Mouse (Mus musculus) midbrain, embryonic 15.5 days (tissue): ENCODE data around the gene Aldh3b2. TPM values are rescaled to one million over a fixed set of nuclear protein-coding genes. Genes with fewer than 3 reads are reported as not detected.

Source experiments
- polyA plus RNA-seq: library from polyadenylated mRNA; unstranded; fragments of >200 nt; fragmentation: Nextera tagmentation; extraction: Ambion mirVana; gene quantifications from 2 replicates; pipeline ENCODE4 v1.2.1, GENCODE M21; 2015

Gene Aldh3b2
- polyA plus RNA-seq, 1 experiment from 2014 or later: 0.67 TPM

Other genes with a start within 250 kb of the Aldh3b2 start
- 51.9 and 59.9 TPM in 2 replicates for gene Kmt5b, start 204.9 kb upstream of the Aldh3b2 start, polyA plus RNA-seq
- 65.6 and 66.3 TPM in 2 replicates for gene Chka, start 120.6 kb upstream of the Aldh3b2 start, polyA plus RNA-seq
- gene Tcirg1, start 65.2 kb upstream of the Aldh3b2 start, polyA plus RNA-seq: 12.7 and 14.6 TPM in 2 replicates
- gene Ndufs8, start 59.6 kb upstream of the Aldh3b2 start, polyA plus RNA-seq: 246 and 258 TPM in 2 replicates
- 1.9 TPM in 2 replicates for gene Aldh3b1, start 42.5 kb upstream of the Aldh3b2 start, polyA plus RNA-seq
- gene Unc93b1, start 37.1 kb upstream of the Aldh3b2 start, polyA plus RNA-seq: 11.7 and 11.8 TPM in 2 replicates
- not detected in 2 replicates for gene Aldh3b3, start 13.7 kb upstream of the Aldh3b2 start, polyA plus RNA-seq
- 1.7 and 2.2 TPM in 2 replicates for gene Acy3, start 14.2 kb downstream of the Aldh3b2 start, polyA plus RNA-seq
- gene Tbx10, start 20.4 kb downstream of the Aldh3b2 start, polyA plus RNA-seq: not detected in 2 replicates
- 30.6 and 33.4 TPM in 2 replicates for gene Nudt8, start 28.3 kb downstream of the Aldh3b2 start, polyA plus RNA-seq
- gene Gm49405, start 28.3 kb downstream of the Aldh3b2 start, polyA plus RNA-seq: 6.5 and 8.3 TPM in 2 replicates
- gene Doc2g, start 31.0 kb downstream of the Aldh3b2 start, polyA plus RNA-seq: 8.4 and 12.1 TPM in 2 replicates
- gene Ndufv1, start 40.5 kb downstream of the Aldh3b2 start, polyA plus RNA-seq: 229 and 239 TPM in 2 replicates
- 513 and 520 TPM in 2 replicates for gene Gstp1, start 65.7 kb downstream of the Aldh3b2 start, polyA plus RNA-seq
- gene Gstp2, start 73.7 kb downstream of the Aldh3b2 start, polyA plus RNA-seq: 2.7 and 5.6 TPM in 2 replicates
- gene Gstp3, start 87.2 kb downstream of the Aldh3b2 start, polyA plus RNA-seq: not detected in 2 replicates
- 0.22 TPM in 1 of 2 replicates, not detected in the other for gene Cabp2, start 109.2 kb downstream of the Aldh3b2 start, polyA plus RNA-seq
- 92.3 and 92.9 TPM in 2 replicates for gene Cdk2ap2, start 124.9 kb downstream of the Aldh3b2 start, polyA plus RNA-seq
- gene Pitpnm1, start 127.7 kb downstream of the Aldh3b2 start, polyA plus RNA-seq: 97.7 and 102 TPM in 2 replicates
- gene Aip, start 153.5 kb downstream of the Aldh3b2 start, polyA plus RNA-seq: 99.5 and 101 TPM in 2 replicates
- gene Gpr152, start 167.5 kb downstream of the Aldh3b2 start, polyA plus RNA-seq: 0.04 TPM in 1 of 2 replicates, not detected in the other
- gene Cabp4, start 171.7 kb downstream of the Aldh3b2 start, polyA plus RNA-seq: 0.22 and 0.28 TPM in 2 replicates
- gene Coro1b, start 176.3 kb downstream of the Aldh3b2 start, polyA plus RNA-seq: 127 and 139 TPM in 2 replicates
- gene Ptprcap, start 181.3 kb downstream of the Aldh3b2 start, polyA plus RNA-seq: 0.26 and 0.96 TPM in 2 replicates
- gene Rps6kb2, start 191.0 kb downstream of the Aldh3b2 start, polyA plus RNA-seq: 60.1 and 60.7 TPM in 2 replicates
- gene Carns1, start 203.2 kb downstream of the Aldh3b2 start, polyA plus RNA-seq: 5.9 and 6.9 TPM in 2 replicates
- 0.38 and 0.93 TPM in 2 replicates for gene Tbc1d10c, start 219.0 kb downstream of the Aldh3b2 start, polyA plus RNA-seq
- gene Ppp1ca, start 219.7 kb downstream of the Aldh3b2 start, polyA plus RNA-seq: 537 and 571 TPM in 2 replicates
- gene Rad9a, start 229.3 kb downstream of the Aldh3b2 start, polyA plus RNA-seq: 23.7 and 24.9 TPM in 2 replicates
- 0.79 and 0.88 TPM in 2 replicates for gene Clcf1, start 241.9 kb downstream of the Aldh3b2 start, polyA plus RNA-seq
- not detected in 2 replicates for gene AC109138.7, start 242.0 kb downstream of the Aldh3b2 start, polyA plus RNA-seq